Mouse (Mus musculus): ENCODE measurements around the gene Olfr1209.

The Olfr1209 gene

GRCm38 (mm10) chr2:88915057-88915456 lies at the start of gene Olfr1209:
Gene Olfr1209 (minus strand): TSS chr2:88915157.
- DNase-seq (ENCODE audit: low read depth, low spot score), result no peak

- no peak for DNase-seq (ENCODE audit: low read depth, low spot score)
Observed at GRCm38 (mm10) chr2:88953669-88954068, 38.7 kb upstream of the Olfr1209 start, which contains the start of gene Olfr1212. Gene Olfr1212 (plus strand): TSS chr2:88953969.

- no peak for DNase-seq (ENCODE audit: low read depth, low spot score)
Observed at GRCm38 (mm10) chr2:88938011-88938410, 23.1 kb upstream of the Olfr1209 start, which contains the start of gene Olfr1211. Gene Olfr1211 (minus strand): TSS chr2:88938111.

- DNase-seq (ENCODE audit: low read depth, low spot score), result no peak
Observed at GRCm38 (mm10) chr2:88902211-88902610, 12.7 kb downstream of the Olfr1209 start, which contains the start of gene Olfr1208. Gene Olfr1208 (minus strand): TSS chr2:88902311.

GRCm38 (mm10) chr2:88862931-88863330 lies 52.0 kb downstream of the Olfr1209 start, which contains the start of gene Olfr1206:
Gene Olfr1206 (plus strand): TSS chr2:88863231.
- no peak for DNase-seq (ENCODE audit: low read depth, low spot score)
